Mouse (Mus musculus) G1E (cell line): ENCODE measurements around the gene Itsn1. TPM values are rescaled to one million over a fixed set of nuclear protein-coding genes. Genes with fewer than 3 reads are reported as not detected.

Source experiments
- ATAC-seq: 2 replicates; pipeline ENCODE4 v1.8.0; 2016; ENCODE audit warnings: mild to moderate bottlenecking; ENCODE audit not compliant: insufficient number of reproducible peaks, poor library complexity, low FRiP score, severe bottlenecking; ENCODE audit errors: extremely low read depth
- DNase-seq: peaks from one replicate; pipeline ENCODE4 v3.0.0; 2012; ENCODE audit warnings: low spot score
- H3K27me3 ChIP-seq: 2 replicates; pipeline ENCODE4 v1.6.1; 2012; ENCODE audit warnings: mild to moderate bottlenecking, low read length, inconsistent platforms; ENCODE audit not compliant: insufficient read depth
- H3K36me3 ChIP-seq: replicated peaks from 2 replicates; pipeline ENCODE3; 2012; ENCODE audit warnings: mild to moderate bottlenecking, inconsistent platforms
- H3K4me1 ChIP-seq: 2 replicates; pipeline ENCODE4 v1.6.1; 2012; ENCODE audit warnings: low read depth, low read length, inconsistent platforms, mixed read lengths; ENCODE audit not compliant: insufficient read depth
- H3K4me3 ChIP-seq: 2 replicates; pipeline ENCODE4 v1.5.1; 2012; ENCODE audit warnings: low read depth, mild to moderate bottlenecking, inconsistent platforms, low read length, moderate library complexity, mixed read lengths
- H3K9me3 ChIP-seq: replicated peaks from 2 replicates; pipeline ENCODE4 v1.6.1; 2012; ENCODE audit warnings: inconsistent platforms
- CTCF ChIP-seq: IDR thresholded peaks from 2 replicates; pipeline ENCODE4 v1.5.1; 2012; ENCODE audit warnings: low read depth, low read length, inconsistent platforms, mixed read lengths
- GATA1 ChIP-seq: IDR thresholded peaks from 2 replicates; pipeline ENCODE4 v1.6.1; 2012; ENCODE audit warnings: borderline replicate concordance, low read length, inconsistent platforms, mixed read lengths
- GATA2 ChIP-seq: IDR thresholded peaks from 2 replicates; pipeline ENCODE4 v1.6.1; 2012; ENCODE audit warnings: low read depth, low read length, inconsistent platforms, borderline replicate concordance
- POLR2AphosphoS5 ChIP-seq: IDR thresholded peaks from 2 replicates; pipeline ENCODE4 v1.6.1; 2012; ENCODE audit warnings: low read depth, low read length, inconsistent platforms; ENCODE audit not compliant: insufficient replicate concordance
- TAL1 ChIP-seq: conservative IDR thresholded peaks from 2 replicates; pipeline ENCODE4 v1.6.1; 2012; ENCODE audit warnings: low read depth, low read length, inconsistent platforms, mixed read lengths
- polyA plus RNA-seq: library from polyadenylated mRNA; stranded (reverse); fragments of >175 nt; gene quantifications from 2 replicates; pipeline ENCODE4 v1.2.3, GENCODE M21; 2012
- total RNA-seq, 2 experiments: library from RNA; stranded (forward) in 1 of 2; stranded (reverse) in 1 of 2; fragments of 200-1000 nt in 1 of 2; fragments of >200 nt in 1 of 2; fragmentation: Nextera tagmentation in 1 of 2; gene quantifications; 2 replicates each; pipeline ENCODE4 v1.2.3; 2014 to 2017

Itsn1 gene
- total and polyA plus RNA-seq, 3 experiments: 19.9 to 64.8 (median 32.6) TPM

DNA sequence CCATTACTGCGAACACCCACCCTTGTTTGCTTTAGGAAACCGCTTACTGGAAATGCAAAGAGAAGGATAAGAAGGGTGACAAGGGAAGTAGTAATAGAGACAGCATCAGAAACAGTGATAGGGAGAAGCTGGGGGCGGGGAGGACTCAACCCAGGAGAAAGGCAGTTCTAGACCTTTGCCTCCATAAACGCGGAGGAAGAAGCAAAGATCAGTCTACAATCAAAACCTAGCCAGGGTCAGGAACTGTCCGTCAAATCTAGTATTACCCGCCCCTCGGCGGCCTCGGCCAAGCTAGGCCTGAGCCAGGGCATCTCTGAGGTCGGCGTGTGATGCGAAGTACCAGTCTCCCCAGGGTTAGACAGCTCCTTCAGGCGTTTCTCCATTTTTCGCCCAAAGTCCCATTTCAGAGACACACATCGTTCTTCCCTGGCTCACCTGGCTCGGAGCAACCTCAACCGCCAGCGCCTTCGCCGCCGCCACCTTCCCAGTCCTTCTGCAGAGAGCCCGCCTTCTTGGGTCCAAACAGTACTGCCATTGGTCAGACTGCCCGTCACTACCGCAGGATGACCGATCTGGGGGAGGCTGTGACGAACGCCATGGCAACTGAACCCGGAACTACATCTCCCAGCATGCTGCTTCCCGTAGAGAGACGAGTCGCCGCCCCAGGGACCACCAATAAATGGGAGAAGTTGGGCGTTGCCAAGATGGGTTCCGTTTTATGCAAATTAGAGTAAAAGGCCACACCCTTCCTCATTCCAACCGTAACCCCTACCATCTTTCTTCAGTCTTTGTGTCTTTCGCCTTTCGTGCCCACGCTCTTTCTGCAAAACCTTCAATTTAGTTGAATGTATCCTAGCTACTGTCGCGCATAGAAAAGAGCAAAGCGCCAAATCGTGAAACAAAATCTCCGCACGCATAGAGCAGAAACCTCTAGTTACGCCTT lies 687 bp upstream of the Itsn1 start, which contains the start of gene Cryzl1:
Cryzl1 (minus strand) TSS at position 853 of the 943 bp plus-strand sequence.
- peak within 1 kb of the TSS; percentile 84 for H3K4me3 ChIP-seq
- H3K9me3 ChIP-seq: no peaks in the 10 kb centered on the region
- TF ChIP-seq GATA2 (no peak), TAL1 (no peak), POLR2AphosphoS5 (no peak), GATA1 (no peak), CTCF (no peak)
- peak; percentile 95 for DNase-seq
- peaks cover 35% of the 10 kb centered on the region for H3K36me3 ChIP-seq
- peak; percentile 91 for ATAC-seq
- peaks cover 57% of the 10 kb centered on the region for H3K4me1 ChIP-seq
- peaks cover 15% of the 10 kb centered on the region for H3K27me3 ChIP-seq

DNA sequence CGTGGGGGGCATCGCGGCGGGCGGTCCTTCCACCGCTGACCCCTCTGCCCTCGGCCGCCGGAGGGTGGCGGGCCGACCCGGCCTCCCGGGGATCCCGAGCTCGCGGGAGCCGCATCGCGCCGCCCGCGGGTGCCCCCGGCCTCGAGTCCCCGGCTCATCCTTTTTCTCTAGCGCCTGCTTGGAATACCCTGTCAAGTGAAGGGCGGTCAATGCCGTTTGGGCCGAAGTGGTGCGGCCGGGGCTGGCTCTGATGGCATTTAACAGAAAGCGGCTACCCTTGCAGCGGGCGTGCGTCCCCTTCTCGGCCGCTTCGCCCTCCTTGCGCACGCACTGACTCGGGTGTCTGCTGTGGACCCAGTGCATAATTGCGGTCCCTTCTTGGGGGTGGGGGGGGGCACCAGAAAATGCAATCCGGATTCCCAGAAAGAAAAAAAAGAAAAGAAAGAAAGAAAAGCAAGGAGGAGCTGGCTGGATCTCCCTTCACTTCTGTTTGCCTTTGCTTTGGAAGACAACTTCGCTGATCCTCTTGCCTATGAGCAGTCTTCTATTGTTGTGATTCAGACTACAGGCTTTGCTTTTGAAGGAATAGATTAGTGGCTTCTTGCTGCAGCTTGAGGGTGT lies 850 bp downstream of the Itsn1 start:
- no peak for DNase-seq
- H3K9me3 ChIP-seq: no peaks in the 10 kb centered on the region
- peak overlapping the region; percentile 84 for H3K4me3 ChIP-seq
- no peak for ATAC-seq
- H3K27me3 ChIP-seq: peaks cover 15% of the 10 kb centered on the region
- TF ChIP-seq POLR2AphosphoS5 (no peak), GATA2 (no peak), GATA1 (no peak), CTCF (no peak), TAL1 (no peak)
- H3K4me1 ChIP-seq: peaks cover 52% of the 10 kb centered on the region
- peaks cover 22% of the 10 kb centered on the region for H3K36me3 ChIP-seq

DNA sequence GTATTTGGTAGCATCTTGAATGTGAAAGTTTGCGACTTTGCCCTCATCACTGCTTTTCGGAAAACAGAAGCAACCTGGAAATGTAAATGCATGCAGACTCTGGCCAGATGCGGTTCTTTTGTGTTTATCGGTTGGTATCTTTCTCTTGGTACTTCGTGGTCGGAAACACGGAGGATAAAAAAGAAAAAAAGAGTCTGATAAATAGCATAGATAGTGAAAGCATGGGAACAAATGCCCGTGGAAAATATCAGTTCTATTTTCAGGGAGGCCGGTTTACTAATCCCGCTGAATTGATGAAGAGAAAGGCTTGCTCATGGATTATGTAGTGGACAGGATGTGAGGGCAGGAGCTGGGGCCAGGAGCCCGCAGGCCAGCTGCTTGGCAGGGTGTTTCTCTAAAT lies 1.4 kb downstream of the Itsn1 start:
- H3K4me1 ChIP-seq: peaks cover 47% of the 10 kb centered on the region
- no peak for TF ChIP-seq POLR2AphosphoS5
- no peak for TF ChIP-seq TAL1
- TF ChIP-seq CTCF: no peak
- no peak for TF ChIP-seq GATA2
- TF ChIP-seq GATA1: no peak
- peaks cover 17% of the 10 kb centered on the region for H3K36me3 ChIP-seq
- H3K9me3 ChIP-seq: no peaks in the 10 kb centered on the region
- ATAC-seq (no peak), DNase-seq (no peak)
- peaks cover 15% of the 10 kb centered on the region for H3K27me3 ChIP-seq
- H3K4me3 ChIP-seq: peak overlapping the region; percentile 84

DNA sequence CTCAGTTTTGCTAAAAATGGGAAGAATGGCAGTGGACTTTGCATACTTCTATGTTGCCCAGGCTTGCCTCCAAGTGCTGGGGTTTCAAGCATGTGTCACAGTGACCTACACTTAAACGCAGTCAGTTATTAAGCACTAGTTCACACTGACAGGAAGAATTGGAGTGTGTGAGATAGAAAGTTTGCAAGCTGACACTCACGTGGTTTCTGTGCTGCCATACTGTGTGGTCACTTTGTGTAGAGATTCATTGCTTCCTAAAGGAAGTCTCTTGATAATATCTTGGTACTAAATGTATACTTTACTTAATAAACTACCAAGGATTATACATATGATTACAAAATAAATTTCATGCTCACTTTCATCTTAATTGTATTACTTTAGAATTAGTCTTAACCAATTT lies 3.7 kb downstream of the Itsn1 start:
- Histone ChIP-seq H3K36me3 (no peaks in the 10 kb centered on the region), H3K9me3 (no peaks in the 10 kb centered on the region), H3K4me1 (peaks cover 28% of the 10 kb centered on the region), H3K4me3 (no peak overlapping the region), H3K27me3 (peaks cover 22% of the 10 kb centered on the region)
- DNase-seq (no peak), ATAC-seq (no peak)
- no peak for TF ChIP-seq TAL1
- TF ChIP-seq GATA1: no peak
- TF ChIP-seq POLR2AphosphoS5: no peak
- TF ChIP-seq GATA2: no peak
- no peak for TF ChIP-seq CTCF

DNA sequence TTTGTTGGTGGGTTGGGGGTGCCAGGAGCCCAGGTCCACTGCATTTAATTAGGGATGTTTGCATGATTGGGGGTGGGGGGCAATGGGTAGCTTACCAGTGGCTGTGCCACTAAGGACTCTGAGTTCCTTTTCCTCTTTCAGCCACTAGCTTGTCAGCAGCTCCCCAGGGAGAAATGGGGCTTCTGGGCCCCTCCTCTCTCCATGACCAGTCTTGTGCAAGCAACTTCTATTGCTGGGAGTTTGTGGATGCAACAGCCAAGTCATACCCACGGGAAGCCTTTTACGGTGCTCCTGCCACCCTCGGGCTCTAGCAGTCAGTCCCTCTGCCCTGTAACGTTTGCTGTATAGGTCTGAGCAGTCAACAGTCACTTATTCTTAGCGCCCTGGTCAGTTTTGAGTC lies 5.7 kb downstream of the Itsn1 start:
- Histone ChIP-seq H3K27me3 (peaks cover 23% of the 10 kb centered on the region), H3K36me3 (no peaks in the 10 kb centered on the region), H3K4me3 (no peak overlapping the region), H3K4me1 (peaks cover 26% of the 10 kb centered on the region), H3K9me3 (no peaks in the 10 kb centered on the region)
- DNase-seq (no peak), ATAC-seq (no peak)
- TF ChIP-seq GATA2: no peak
- no peak for TF ChIP-seq GATA1
- TF ChIP-seq POLR2AphosphoS5: no peak
- TF ChIP-seq CTCF: no peak
- no peak for TF ChIP-seq TAL1

DNA sequence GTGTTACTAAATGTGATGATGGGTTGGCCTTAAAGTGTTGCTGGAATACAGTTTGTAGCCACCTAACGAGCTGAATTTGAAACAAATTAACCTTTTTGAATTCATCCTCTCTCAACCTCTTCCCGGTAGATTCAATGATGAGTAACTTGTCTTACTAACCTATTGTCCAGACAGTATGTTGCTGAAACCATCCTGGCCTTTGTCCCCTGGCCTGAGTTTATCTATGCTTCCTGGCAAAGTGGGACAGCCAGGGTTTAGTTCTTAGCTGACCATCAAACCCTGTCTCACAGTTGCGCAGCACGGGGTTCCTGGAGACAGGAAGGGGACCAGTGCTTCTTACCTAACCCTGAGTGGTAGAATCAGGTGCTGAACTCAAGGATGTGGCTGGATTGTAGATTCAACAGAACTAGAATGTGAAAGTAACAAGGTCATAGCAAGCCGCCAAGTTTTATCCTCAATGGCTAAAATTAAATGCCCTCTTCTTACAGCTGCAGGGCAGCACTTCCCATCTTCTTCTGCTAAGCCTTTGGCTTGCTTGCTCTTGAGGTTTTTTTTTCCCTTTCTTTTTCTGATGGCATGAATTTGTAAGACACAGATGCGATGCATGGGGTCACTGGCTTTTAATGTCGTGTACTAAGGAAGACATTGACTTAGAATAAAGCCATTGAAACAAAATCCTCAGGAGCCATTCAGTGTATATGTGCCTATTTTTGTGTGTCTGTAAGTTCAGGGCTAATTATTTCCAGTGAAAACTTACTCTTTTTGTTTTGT lies 7.2 kb downstream of the Itsn1 start:
- no peak overlapping the region for H3K4me3 ChIP-seq
- H3K27me3 ChIP-seq: peaks cover 17% of the 10 kb centered on the region
- H3K36me3 ChIP-seq: no peaks in the 10 kb centered on the region
- DNase-seq: no peak
- TF ChIP-seq TAL1 (no peak), GATA1 (no peak)
- ATAC-seq: no peak
- no peaks in the 10 kb centered on the region for H3K9me3 ChIP-seq
- peaks cover 17% of the 10 kb centered on the region for H3K4me1 ChIP-seq
